Mouse (Mus musculus): ENCODE results near the gene Fbln1.

DNA sequence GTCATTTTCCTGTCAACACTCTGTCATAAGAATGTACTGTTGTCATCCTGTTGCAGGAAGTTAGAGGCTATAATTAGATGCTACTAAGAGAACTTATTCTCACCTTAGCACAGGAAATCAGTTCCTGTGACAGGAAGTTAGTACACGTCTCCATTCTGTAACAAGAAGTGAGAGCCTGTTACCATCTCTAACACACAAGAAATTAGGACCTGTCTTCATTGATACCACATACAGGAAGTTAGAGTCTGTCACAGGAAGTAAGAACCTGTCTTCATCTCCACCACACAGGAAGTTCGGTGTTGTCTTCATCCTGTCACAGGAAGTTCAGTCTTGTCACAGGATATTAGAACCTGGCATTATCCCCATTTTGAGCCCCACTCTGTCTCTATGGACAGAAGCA is 44.7 kb downstream of the Fbln1 start:
- no peak for TF ChIP-seq CTCF (conservative IDR thresholded peaks at IDR 0.05; ENCODE audit: low read length)
- no peak for TF ChIP-seq NANOG (IDR thresholded peaks at IDR 0.05; ENCODE audit: borderline replicate concordance, low read length)

Measured in E14TG2a.4 (cell line).